In genomic region chrX:158613607-158614006, GRCm38 (mm10) we compare ENCODE assay signal across 13 mouse cellular contexts.
A peak's percentile ranks its signal among the peaks of the same experiment; 100 is the strongest.
DNase-seq lines count a peak whose midpoint lies in the region; ATAC-seq and TF ChIP-seq lines count a peak whose summit lies in the region.
"Had no signal": no experiment of that assay in that cellular context is flagged by ENCODE, and none has a peak within 500 bp of the region (broad histone marks: within the 10 kb centered on the region; RNA-seq: fewer than 3 reads in every experiment).

No protein-coding gene starts in this region.

- no peak overlapping the region for H3K4me2 ChIP-seq in hindbrain, embryonic 14.5 days (replicated peaks)
- H3K4me2 ChIP-seq in hindbrain, embryonic 13.5 days, result no peak overlapping the region
- no peak overlapping the region for H3K4me2 ChIP-seq in midbrain, embryonic 14.5 days (ENCODE audit: low read length)
- no peak overlapping the region for H3K4me2 ChIP-seq in midbrain, embryonic 16.5 days (ENCODE audit: low read length)
- no peak overlapping the region for H3K4me2 ChIP-seq in stomach, postnatal 0 days (replicated peaks; ENCODE audit: low read depth)
- H3K4me2 ChIP-seq: forebrain, embryonic 12.5 days; hindbrain, embryonic 15.5 days had no signal

- H3K36me3 ChIP-seq in hindbrain, embryonic 14.5 days (replicated peaks; ENCODE audit: control insufficient read depth, insufficient read depth), result no peaks in the 10 kb centered on the region
- no peaks in the 10 kb centered on the region for H3K36me3 ChIP-seq in hindbrain, embryonic 13.5 days
- H3K36me3 ChIP-seq in midbrain, embryonic 14.5 days (ENCODE audit: control insufficient read depth, insufficient read depth, low read length), result no peaks in the 10 kb centered on the region
- no peaks in the 10 kb centered on the region for H3K36me3 ChIP-seq in midbrain, embryonic 16.5 days (ENCODE audit: control insufficient read depth, insufficient read depth, low read length)
- H3K36me3 ChIP-seq in stomach, postnatal 0 days (ENCODE audit: control insufficient read depth, insufficient read depth, low read length), result no peaks in the 10 kb centered on the region
- H3K36me3 ChIP-seq: forebrain, embryonic 12.5 days; hindbrain, embryonic 15.5 days had no signal

- peak; percentile 41 for DNase-seq in hindbrain, embryonic 14.5 days (ENCODE audit: low spot score)
- peak; percentile 47 for DNase-seq in midbrain, embryonic 14.5 days
- peak; percentile 0 for DNase-seq in ZHBTc4 (ENCODE audit: low read depth, low spot score)
- DNase-seq in stomach, postnatal 0 days (ENCODE audit: low spot score), result no peak
- no peak for DNase-seq in urinary bladder, postnatal 14 days (ENCODE audit: low spot score)
- DNase-seq: adrenal gland, postnatal 36 days; heart, adult 18-20 months; right cerebral cortex, postnatal 4 days had no signal

- H3K9ac ChIP-seq in hindbrain, embryonic 14.5 days, result no peak overlapping the region
- H3K9ac ChIP-seq in hindbrain, embryonic 13.5 days, result no peak overlapping the region
- no peak overlapping the region for H3K9ac ChIP-seq in midbrain, embryonic 14.5 days (replicated peaks; ENCODE audit: low read length)
- H3K9ac ChIP-seq in midbrain, embryonic 16.5 days (ENCODE audit: low read depth, low read length), result no peak overlapping the region
- H3K9ac ChIP-seq in stomach, postnatal 0 days (ENCODE audit: low read length), result no peak overlapping the region
- H3K9ac ChIP-seq: forebrain, embryonic 12.5 days; hindbrain, embryonic 15.5 days had no signal

- no peak for ATAC-seq in hindbrain, embryonic 14.5 days (ENCODE audit: low FRiP score)
- ATAC-seq in hindbrain, embryonic 13.5 days (ENCODE audit: low FRiP score), result no peak
- ATAC-seq in midbrain, embryonic 14.5 days (ENCODE audit: low FRiP score, low TSS enrichment), result no peak
- no peak for ATAC-seq in midbrain, embryonic 16.5 days
- ATAC-seq in stomach, postnatal 0 days (ENCODE audit: low FRiP score, low TSS enrichment), result no peak

- H3K9me3 ChIP-seq in hindbrain, embryonic 14.5 days (ENCODE audit: control insufficient read depth, low read length), result no peaks in the 10 kb centered on the region; the same call in 1 of the 2 replicates
- no peaks in the 10 kb centered on the region for H3K9me3 ChIP-seq in hindbrain, embryonic 13.5 days
- no peaks in the 10 kb centered on the region for H3K9me3 ChIP-seq in midbrain, embryonic 14.5 days (ENCODE audit: control insufficient read depth, low read length)
- no peaks in the 10 kb centered on the region for H3K9me3 ChIP-seq in midbrain, embryonic 16.5 days (replicated peaks; ENCODE audit: control insufficient read depth, low read length, poor library complexity, severe bottlenecking)
- no peaks in the 10 kb centered on the region for H3K9me3 ChIP-seq in stomach, postnatal 0 days (ENCODE audit: control insufficient read depth, low read length)
- H3K9me3 ChIP-seq: forebrain, embryonic 12.5 days; hindbrain, embryonic 15.5 days had no signal

- TF ChIP-seq EP300 in stomach, postnatal 0 days (optimal IDR thresholded peaks at IDR 0.05), result no peak

- no peaks in the 10 kb centered on the region; the same call in 1 of the 2 replicates for H3K27me3 ChIP-seq in hindbrain, embryonic 14.5 days (ENCODE audit: control insufficient read depth, insufficient read depth, low read length)
- peaks cover 8% of the 10 kb centered on the region; the same call in 1 of the 2 replicates for H3K27me3 ChIP-seq in hindbrain, embryonic 13.5 days
- H3K27me3 ChIP-seq in midbrain, embryonic 14.5 days (ENCODE audit: control insufficient read depth, insufficient read depth, low read length), result no peaks in the 10 kb centered on the region
- H3K27me3 ChIP-seq in midbrain, embryonic 16.5 days (ENCODE audit: control insufficient read depth, insufficient read depth, low read depth, low read length), result no peaks in the 10 kb centered on the region
- H3K27me3 ChIP-seq in stomach, postnatal 0 days (ENCODE audit: control insufficient read depth, insufficient read depth, low read length), result no peaks in the 10 kb centered on the region

- 83% methylated on average over 2 of the region's 2 CpGs for WGBS in hindbrain, embryonic 14.5 days
- 75% methylated on average over 2 of the region's 2 CpGs for WGBS in hindbrain, embryonic 13.5 days
- WGBS in midbrain, embryonic 14.5 days, result 80% methylated on average over 2 of the region's 2 CpGs
- WGBS in midbrain, embryonic 16.5 days, result 74% methylated on average over 2 of the region's 2 CpGs
- 71% methylated on average over 2 of the region's 2 CpGs for WGBS in stomach, postnatal 0 days

- peak; percentile 70 for TF ChIP-seq CTCF in stomach, postnatal 0 days (IDR thresholded peaks at IDR 0.05; ENCODE audit: low read depth)

- no peak overlapping the region for H3K27ac ChIP-seq in hindbrain, embryonic 14.5 days
- no peak overlapping the region for H3K27ac ChIP-seq in hindbrain, embryonic 13.5 days
- H3K27ac ChIP-seq in midbrain, embryonic 14.5 days (replicated peaks; ENCODE audit: low read depth, low read length), result no peak overlapping the region
- H3K27ac ChIP-seq in midbrain, embryonic 16.5 days (ENCODE audit: low read length), result no peak overlapping the region
- H3K27ac ChIP-seq in stomach, postnatal 0 days (replicated peaks), result no peak overlapping the region
- H3K27ac ChIP-seq: forebrain, embryonic 12.5 days; hindbrain, embryonic 15.5 days; macrophage had no signal

- no peak overlapping the region for H3K4me3 ChIP-seq in hindbrain, embryonic 14.5 days (replicated peaks; ENCODE audit: low read length)
- H3K4me3 ChIP-seq in hindbrain, embryonic 13.5 days, result no peak overlapping the region
- H3K4me3 ChIP-seq in midbrain, embryonic 14.5 days (replicated peaks; ENCODE audit: low read depth, low read length), result no peak overlapping the region
- no peak overlapping the region for H3K4me3 ChIP-seq in midbrain, embryonic 16.5 days (ENCODE audit: low read depth, low read length)
- H3K4me3 ChIP-seq in stomach, postnatal 0 days (ENCODE audit: low read depth, low read length), result no peak overlapping the region
- H3K4me3 ChIP-seq: forebrain, embryonic 12.5 days; hindbrain, embryonic 15.5 days had no signal

- no peaks in the 10 kb centered on the region for H3K4me1 ChIP-seq in hindbrain, embryonic 14.5 days (replicated peaks; ENCODE audit: control insufficient read depth, insufficient read depth, low read length)
- no peaks in the 10 kb centered on the region for H3K4me1 ChIP-seq in hindbrain, embryonic 13.5 days (replicated peaks)
- H3K4me1 ChIP-seq in midbrain, embryonic 14.5 days (ENCODE audit: control insufficient read depth, insufficient read depth, low read length), result no peaks in the 10 kb centered on the region
- H3K4me1 ChIP-seq in midbrain, embryonic 16.5 days (ENCODE audit: control insufficient read depth, insufficient read depth, low read length), result no peaks in the 10 kb centered on the region
- H3K4me1 ChIP-seq in stomach, postnatal 0 days (replicated peaks; ENCODE audit: control insufficient read depth, insufficient read depth), result no peaks in the 10 kb centered on the region
- H3K4me1 ChIP-seq: forebrain, embryonic 12.5 days; hindbrain, embryonic 15.5 days had no signal

Comparison
In these comparisons a context has a peak if more than half of its experiments do, and no peak if none do; other contexts are left out.
1. DNase-seq: peak in hindbrain, embryonic 14.5 days (single experiment), midbrain, embryonic 14.5 days (single experiment) and ZHBTc4 (single experiment); none in stomach, postnatal 0 days (single experiment) and urinary bladder, postnatal 14 days (single experiment).